Mouse (Mus musculus): Measurements from ENCODE around the gene Clpsl2. TPM values are rescaled to one million over a fixed set of nuclear protein-coding genes. Genes with fewer than 3 reads are reported as not detected.

Clpsl2 gene
- polyA plus RNA-seq, 1 experiment: 0.21 TPM

- no peak for TF ChIP-seq POLR2A (IDR thresholded peaks at IDR 0.05; ENCODE audit: borderline replicate concordance, extremely low read depth, insufficient read depth, insufficient read length, poor library complexity, severe bottlenecking)
- TF ChIP-seq CTCF (IDR thresholded peaks at IDR 0.05; ENCODE audit: borderline replicate concordance, extremely low read depth, insufficient read depth, insufficient read length): no peak
- no peak for DNase-seq (ENCODE audit: low read depth)
Observed at GRCm38 (mm10) chr17:28593965-28594364, 44.8 kb downstream of the Clpsl2 start.

DNA sequence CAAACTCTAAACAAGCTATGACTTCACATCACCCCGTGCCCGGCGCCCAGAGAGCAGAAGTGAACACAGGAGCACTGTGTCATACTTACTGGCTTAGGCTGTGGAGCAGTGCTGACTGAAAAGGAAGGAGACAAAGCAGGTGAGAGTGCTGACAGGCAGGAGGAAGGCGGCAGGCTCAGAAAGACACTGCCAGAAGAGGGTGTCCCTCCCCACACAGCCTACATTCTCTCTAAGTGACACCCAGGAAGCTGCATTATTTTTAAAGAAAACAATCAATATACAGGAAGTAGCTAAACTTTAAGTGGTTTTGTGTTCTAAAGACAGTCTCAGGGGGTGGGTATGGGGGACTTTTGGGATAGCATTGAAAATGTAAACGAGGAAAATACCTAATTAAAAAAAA, 51.6 kb downstream of the Clpsl2 start:
- TF ChIP-seq POLR2A (IDR thresholded peaks at IDR 0.05; ENCODE audit: borderline replicate concordance, extremely low read depth, insufficient read depth, insufficient read length, poor library complexity, severe bottlenecking) (no peak), CTCF (IDR thresholded peaks at IDR 0.05; ENCODE audit: borderline replicate concordance, extremely low read depth, insufficient read depth, insufficient read length) (no peak)

DNA sequence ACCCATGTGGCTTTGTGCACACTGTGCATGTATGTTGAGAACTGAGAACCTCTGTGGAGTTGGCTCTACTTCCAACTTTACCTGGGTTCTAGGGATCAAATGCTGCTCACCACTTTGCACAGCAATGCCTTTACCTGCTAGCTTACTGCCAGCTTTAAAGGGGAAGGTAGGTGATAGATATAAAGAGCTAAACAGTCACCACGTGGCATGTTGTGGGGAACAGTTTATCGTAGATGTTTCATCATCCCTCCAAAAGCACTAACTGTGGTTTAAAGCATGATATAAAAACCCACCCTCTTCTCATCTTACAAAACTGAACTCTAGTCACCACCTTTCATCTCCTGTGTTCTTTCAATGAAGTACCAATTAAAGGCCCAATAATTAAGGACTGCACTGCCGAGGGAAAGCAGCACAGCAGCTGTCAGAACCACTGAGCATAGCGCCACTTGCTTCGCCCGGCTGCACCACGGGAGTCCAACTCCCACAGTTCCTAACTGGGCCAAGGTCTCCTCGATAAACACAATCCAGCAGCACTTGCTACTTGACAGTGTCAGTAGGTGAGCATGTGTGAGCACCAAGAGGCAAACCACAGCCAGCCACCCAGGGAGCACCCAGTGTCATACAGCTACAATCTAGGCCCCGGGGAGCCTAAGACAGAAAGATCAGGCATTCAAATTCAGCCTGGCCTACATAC, 52.5 kb downstream of the Clpsl2 start:
- no peak for DNase-seq (ENCODE audit: low read depth)
- no peak for TF ChIP-seq CTCF (IDR thresholded peaks at IDR 0.05; ENCODE audit: borderline replicate concordance, extremely low read depth, insufficient read depth, insufficient read length)
- no peak for TF ChIP-seq POLR2A (IDR thresholded peaks at IDR 0.05; ENCODE audit: borderline replicate concordance, extremely low read depth, insufficient read depth, insufficient read length, poor library complexity, severe bottlenecking)

More for the DNA sequence above, 51.6 kb downstream of the Clpsl2 start:
- no peak for DNase-seq (ENCODE audit: low read depth)

Other genes starting within 250 kb of the Clpsl2 start
- 14.2 and 19.6 TPM in 2 replicates for gene Fance, start 235.9 kb upstream of the Clpsl2 start, polyA plus RNA-seq (2012; rRNA removed)
- gene Rpl10a, start 220.9 kb upstream of the Clpsl2 start, polyA plus RNA-seq (2012; rRNA removed): 1,651 and 1,905 TPM in 2 replicates
- 15.6 and 16.4 TPM in 2 replicates for gene Tead3, start 198.6 kb upstream of the Clpsl2 start, polyA plus RNA-seq (2012; rRNA removed)
- 1.3 and 1.9 TPM in 2 replicates for gene Tulp1, start 184.2 kb upstream of the Clpsl2 start, polyA plus RNA-seq (2012; rRNA removed)
- gene Fkbp5, start 31.9 kb upstream of the Clpsl2 start, polyA plus RNA-seq (2012; rRNA removed): 27.9 and 34.3 TPM in 2 replicates
- 0.05 and 0.09 TPM in 2 replicates for gene Armc12, start 18.6 kb upstream of the Clpsl2 start, polyA plus RNA-seq (2012; rRNA removed)
- gene Clps, start 11.4 kb downstream of the Clpsl2 start, polyA plus RNA-seq (2012; rRNA removed): not detected in 2 replicates
- 5.9 and 6.4 TPM in 2 replicates for gene Lhfpl5, start 26.2 kb downstream of the Clpsl2 start, polyA plus RNA-seq (2012; rRNA removed)
- 61.8 and 75.6 TPM in 2 replicates for gene Srpk1, start 73.3 kb downstream of the Clpsl2 start, polyA plus RNA-seq (2012; rRNA removed)
- gene Slc26a8, start 140.8 kb downstream of the Clpsl2 start, polyA plus RNA-seq (2012; rRNA removed): 3.1 and 3.2 TPM in 2 replicates
- gene Mapk14, start 141.9 kb downstream of the Clpsl2 start, polyA plus RNA-seq (2012; rRNA removed): 64.7 and 66.2 TPM in 2 replicates
- gene AC170998.1, start 176.7 kb downstream of the Clpsl2 start, polyA plus RNA-seq (2012; rRNA removed): 0.53 and 0.89 TPM in 2 replicates
- 1.3 and 2.1 TPM in 2 replicates for gene Mapk13, start 219.9 kb downstream of the Clpsl2 start, polyA plus RNA-seq (2012; rRNA removed)